In genomic region chr15:80799634-80800137, GRCm38 (mm10) we compare ENCODE assay signal across 8 mouse cellular contexts.
A peak's percentile ranks its signal among the peaks of the same experiment; 100 is the strongest.
DNase-seq lines count a peak whose midpoint lies in the region; ATAC-seq lines count a peak whose summit lies in the region.

No protein-coding gene starts in this region.

- H3K9me3 ChIP-seq in embryonic facial prominence, embryonic 15.5 days (replicated peaks) = no peaks in the 10 kb centered on the region
- H3K9me3 ChIP-seq in hindbrain, embryonic 10.5 days = no peaks in the 10 kb centered on the region

- H3K4me3 ChIP-seq in embryonic facial prominence, embryonic 15.5 days (replicated peaks) = peak overlapping the region; percentile 57
- peak overlapping the region; percentile 70 for H3K4me3 ChIP-seq in hindbrain, embryonic 10.5 days

- no peak for ATAC-seq in embryonic facial prominence, embryonic 15.5 days (ENCODE audit: insufficient number of reproducible peaks, low FRiP score, low TSS enrichment, low read depth)

- peak overlapping the region; percentile 90 for H3K27ac ChIP-seq in embryonic facial prominence, embryonic 15.5 days (replicated peaks)
- H3K27ac ChIP-seq in hindbrain, embryonic 10.5 days = peak overlapping the region; percentile 96

- no peaks in the 10 kb centered on the region for H3K36me3 ChIP-seq in embryonic facial prominence, embryonic 15.5 days
- H3K36me3 ChIP-seq in hindbrain, embryonic 10.5 days = no peaks in the 10 kb centered on the region
- H3K36me3 ChIP-seq in splenic B cell, adult 2 months (ENCODE audit: control insufficient read depth, insufficient read depth, low read length, poor library complexity, severe bottlenecking) = no peaks in the 10 kb centered on the region

- peak overlapping the region; percentile 62 for H3K4me2 ChIP-seq in embryonic facial prominence, embryonic 15.5 days (replicated peaks)

- WGBS in embryonic facial prominence, embryonic 15.5 days = under 1% methylated on average over 10 of the region's 10 CpGs
- under 1% methylated on average over 10 of the region's 10 CpGs for WGBS in hindbrain, embryonic 10.5 days

- intact Hi-C loops in left cerebral cortex, postnatal 14 days (cut with DNase I) = loop anchor here (2.0 to 5.0 kb wide), 2 partner anchors 83 to 89 kb away; partner anchors contain the start of gene Tnrc6b

- peak; percentile 30 to 40 for DNase-seq in adrenal gland, adult 18-20 months (ENCODE audit: low spot score in 2 of 2)
- no peak for DNase-seq in adrenal gland, postnatal 4 days (ENCODE audit: low spot score in 2 of 2)
- peak; percentile 49 to 61 for DNase-seq in adrenal gland, postnatal 36 days
- peak; percentile 70 for DNase-seq in hindbrain, embryonic 10.5 days (ENCODE audit: low spot score)
- peak; percentile 51 to 66 for DNase-seq in left cerebral cortex, postnatal 14 days (ENCODE audit: low spot score in 2 of 2)
- DNase-seq in mesoderm, embryonic 11.5 days (ENCODE audit: low read depth, low spot score) = peak; percentile 83
- DNase-seq in splenic B cell, adult 2 months (ENCODE audit: low read depth, low spot score) = peak; percentile 25

- H3K4me1 ChIP-seq in embryonic facial prominence, embryonic 15.5 days = peaks cover 30% of the 10 kb centered on the region
- peaks cover 46% of the 10 kb centered on the region for H3K4me1 ChIP-seq in hindbrain, embryonic 10.5 days (replicated peaks)

- H3K9ac ChIP-seq in embryonic facial prominence, embryonic 15.5 days = peak overlapping the region; percentile 35

- no peaks in the 10 kb centered on the region for H3K27me3 ChIP-seq in embryonic facial prominence, embryonic 15.5 days
- no peaks in the 10 kb centered on the region for H3K27me3 ChIP-seq in hindbrain, embryonic 10.5 days (ENCODE audit: insufficient read depth, poor library complexity, severe bottlenecking)
- H3K27me3 ChIP-seq in splenic B cell, adult 2 months (ENCODE audit: control insufficient read depth, insufficient read depth, low read length, poor library complexity, severe bottlenecking) = no peaks in the 10 kb centered on the region

Comparison
In these comparisons a context has a peak if more than half of its experiments do, and no peak if none do; other contexts are left out.
1. DNase-seq: peak in adrenal gland, adult 18-20 months (2 of 2), adrenal gland, postnatal 36 days (2 of 2), hindbrain, embryonic 10.5 days (single experiment), left cerebral cortex, postnatal 14 days (2 of 2), mesoderm, embryonic 11.5 days (single experiment) and splenic B cell, adult 2 months (single experiment); none in adrenal gland, postnatal 4 days (0 of 2).